Mouse (Mus musculus) liver, adult 2 months (tissue): ENCODE results near the gene St7l.

Experiments used
- CTCF ChIP-seq: fragments of 200-500 bp; IDR thresholded peaks from 2 replicates; pipeline ENCODE4 v1.5.1; 2011; ENCODE audit warnings: low read depth, low read length, control low read depth
- POLR2A ChIP-seq: fragments of 200-500 bp; IDR thresholded peaks from 2 replicates; pipeline ENCODE4 v1.6.1; 2011; ENCODE audit warnings: low read length, control low read depth; ENCODE audit not compliant: insufficient read depth; ENCODE audit errors: extremely low read depth

GRCm38 (mm10) chr3:104954137-104954536, 90.3 kb downstream of the St7l start:
- no peak for TF ChIP-seq CTCF
- TF ChIP-seq POLR2A: no peak
